Mouse (Mus musculus): ENCODE data around the gene Nvl.
A peak's percentile ranks its signal among the peaks of the same experiment; 100 is the strongest.

Nvl gene

DNA sequence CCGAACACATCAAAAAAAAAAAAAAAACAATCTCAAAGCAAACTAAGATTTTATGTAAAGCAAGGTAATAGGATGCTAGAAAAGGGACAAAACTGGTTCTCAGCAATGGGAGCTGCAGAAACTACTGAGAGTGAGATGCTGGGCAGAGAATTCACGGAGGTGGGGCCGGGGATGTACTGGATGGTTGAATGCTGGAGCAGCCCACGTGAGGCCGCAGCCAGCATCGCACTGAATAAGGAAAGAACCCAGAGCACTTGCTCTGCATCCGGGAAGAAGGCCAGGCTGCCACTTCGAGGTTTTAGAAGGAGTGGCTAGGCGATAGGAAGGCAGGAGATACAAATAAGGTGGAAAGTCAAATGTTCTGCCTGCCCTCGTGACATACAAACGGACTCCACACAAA is 74.3 kb downstream of the Nvl start:
- DNase-seq (ENCODE audit: low read depth, low spot score): no peak

DNA sequence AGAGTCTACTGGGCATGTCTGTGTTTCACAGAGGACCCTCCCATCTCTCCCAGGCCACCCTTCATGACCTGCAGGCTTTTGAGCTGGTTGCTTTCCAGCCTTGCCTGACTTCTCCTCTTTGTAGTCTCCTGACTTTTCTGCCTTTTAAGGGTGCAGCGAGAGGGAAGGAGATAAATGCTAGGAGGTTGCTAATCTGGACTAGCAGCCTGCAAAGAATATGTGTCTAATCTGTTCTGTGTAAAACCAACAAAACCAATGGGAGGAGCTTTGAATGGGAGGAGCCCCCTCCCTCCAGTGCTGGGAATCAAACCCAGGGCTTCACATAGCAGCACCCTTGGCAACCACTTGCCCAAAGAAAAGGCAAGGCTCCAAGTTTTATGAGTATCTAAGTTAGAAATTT is 75.7 kb downstream of the Nvl start:
- DNase-seq (ENCODE audit: low read depth, low spot score): no peak

DNA sequence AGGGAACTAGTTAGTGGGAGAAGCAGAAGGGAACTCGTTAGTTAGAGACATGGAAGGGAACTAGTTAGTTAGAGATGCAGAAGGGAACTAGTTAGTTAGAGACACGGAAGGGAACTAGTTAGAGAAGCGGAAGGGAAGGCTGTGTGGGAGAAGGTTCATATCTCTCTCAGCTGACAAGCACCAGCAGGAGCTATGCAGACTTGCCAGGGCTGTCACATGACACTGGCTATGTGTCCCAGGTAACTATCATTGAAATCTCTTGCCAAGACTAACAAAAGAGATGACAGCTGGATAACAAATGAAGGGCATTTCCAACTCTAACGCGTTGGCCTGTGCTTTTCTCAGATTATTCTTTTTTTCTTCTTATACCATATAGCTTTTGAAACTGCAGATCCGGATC is 79.4 kb downstream of the Nvl start:
- DNase-seq (ENCODE audit: low read depth, low spot score): no peak

DNA sequence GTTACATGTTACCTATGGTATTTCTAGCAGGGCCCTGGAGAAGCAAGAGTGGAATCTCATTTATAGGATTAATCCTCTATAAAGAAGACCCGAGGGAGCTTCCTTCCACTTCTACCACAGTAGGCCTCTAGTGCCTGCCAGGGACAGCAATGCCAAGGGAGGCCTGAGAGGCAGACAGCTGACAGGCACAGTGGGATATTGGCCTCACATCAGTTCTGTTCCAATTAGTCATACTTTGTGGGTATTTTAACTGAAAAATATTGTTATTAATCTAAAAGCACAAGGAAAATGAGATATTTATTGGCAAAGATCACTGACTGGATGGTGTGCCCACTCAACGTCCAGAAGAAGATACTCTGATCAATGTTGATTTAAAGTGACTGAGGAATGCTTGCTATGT is 80.0 kb downstream of the Nvl start:
- DNase-seq (ENCODE audit: low read depth, low spot score): no peak

DNA sequence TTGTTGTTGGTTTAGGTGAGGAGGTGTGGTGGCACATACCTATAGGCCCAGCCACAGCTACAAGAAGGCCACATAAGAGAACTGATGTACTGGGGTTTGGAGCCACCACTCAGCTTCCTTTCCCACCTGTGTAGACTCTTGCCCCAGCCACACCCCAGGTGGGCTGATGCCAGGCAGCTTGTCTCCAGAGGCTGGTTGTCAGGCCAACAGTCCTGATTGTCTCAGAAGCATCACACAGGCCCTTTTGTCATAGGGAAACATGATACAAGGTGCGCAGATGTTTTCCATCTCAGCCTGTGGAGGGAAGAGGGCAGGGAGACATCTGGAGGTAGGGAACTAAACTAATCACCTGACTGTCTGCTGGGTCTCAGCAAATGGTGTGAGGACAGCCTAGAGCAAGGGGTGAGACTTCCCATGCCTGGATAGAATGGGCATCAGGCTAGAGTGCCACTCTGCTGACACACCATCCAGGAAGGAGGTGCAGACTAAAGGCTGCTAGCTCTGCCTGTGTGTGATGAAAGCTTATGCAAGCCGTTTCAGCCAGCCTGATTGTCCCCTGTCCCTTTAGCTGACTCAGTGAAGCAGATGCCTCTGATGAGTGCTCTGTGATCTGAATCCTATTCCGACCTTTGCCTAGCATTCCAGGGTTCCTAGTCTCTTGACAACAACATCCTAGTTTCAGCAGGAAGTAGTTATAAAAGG is 82.1 kb downstream of the Nvl start:
- DNase-seq (ENCODE audit: low read depth, low spot score): no peak

DNA sequence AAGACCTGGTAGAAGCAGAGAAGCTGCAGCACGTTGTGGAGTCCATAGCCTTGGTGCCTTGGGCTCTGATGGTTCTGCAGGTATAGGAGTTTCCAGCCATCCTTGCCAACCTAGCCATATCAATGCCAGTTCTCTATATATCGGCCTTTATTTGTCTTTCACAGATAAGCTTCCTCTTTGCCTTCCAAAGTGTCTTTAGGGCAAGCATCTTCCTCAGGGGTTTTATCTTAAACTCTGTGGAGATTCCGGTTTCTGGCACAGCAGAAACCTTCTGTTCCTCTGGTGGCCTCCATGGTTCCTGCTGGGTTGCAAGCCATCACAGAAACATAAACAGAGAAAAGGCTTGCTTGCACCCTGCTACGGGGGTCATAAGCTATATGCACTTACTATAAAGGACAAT is 91.1 kb downstream of the Nvl start:
- no peak for DNase-seq (ENCODE audit: low read depth, low spot score)

DNA sequence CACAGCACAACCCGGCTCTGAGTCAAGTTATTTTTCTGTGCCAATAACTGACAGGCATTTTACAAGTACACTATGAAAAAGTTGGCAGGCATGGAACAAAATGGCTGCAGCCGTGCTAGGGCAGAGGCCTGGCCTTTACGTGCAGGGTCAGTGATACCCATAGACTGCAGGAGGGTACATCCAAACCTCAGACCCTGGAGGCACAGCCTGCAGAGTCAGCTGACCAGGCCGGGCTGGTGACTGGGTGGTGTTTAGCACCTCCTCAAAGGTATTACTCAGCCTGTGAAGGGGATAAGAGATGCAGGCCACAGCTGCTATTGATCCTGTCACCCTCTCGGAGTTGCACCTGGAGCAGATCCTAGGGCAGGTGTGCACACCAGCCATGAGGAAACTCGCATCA is 93.1 kb downstream of the Nvl start, which contains the start of gene 9130409I23Rik:
9130409I23Rik (plus strand) TSS at position 301 of the 400 bp plus-strand sequence.
- DNase-seq (ENCODE audit: low read depth, low spot score): no peak

DNA sequence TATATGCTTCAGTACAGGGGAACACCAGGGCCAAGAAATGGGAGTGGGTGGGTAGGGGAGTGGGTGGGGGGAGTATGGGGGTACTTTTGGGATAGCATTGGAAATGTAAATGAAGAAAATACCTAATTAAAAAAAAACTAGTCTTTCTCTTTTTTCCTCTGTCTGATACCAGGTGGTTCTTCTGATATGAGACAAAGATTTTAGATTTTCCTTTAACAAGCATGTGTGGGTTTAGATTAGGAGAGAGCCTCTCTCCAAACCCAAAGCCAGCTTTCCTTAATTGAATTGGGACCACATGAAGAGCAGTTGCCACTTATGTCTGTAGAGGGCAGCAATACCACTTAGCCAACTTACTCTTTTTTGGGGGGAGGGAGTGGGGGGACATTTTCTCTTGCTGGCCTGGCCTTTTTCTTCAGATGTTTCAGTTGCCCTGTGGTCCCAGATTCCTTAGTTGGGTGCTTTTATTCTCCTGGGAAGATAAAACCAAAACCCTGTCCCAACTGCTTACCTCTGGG is 94.6 kb downstream of the Nvl start:
- no peak for DNase-seq (ENCODE audit: low read depth, low spot score)

DNA sequence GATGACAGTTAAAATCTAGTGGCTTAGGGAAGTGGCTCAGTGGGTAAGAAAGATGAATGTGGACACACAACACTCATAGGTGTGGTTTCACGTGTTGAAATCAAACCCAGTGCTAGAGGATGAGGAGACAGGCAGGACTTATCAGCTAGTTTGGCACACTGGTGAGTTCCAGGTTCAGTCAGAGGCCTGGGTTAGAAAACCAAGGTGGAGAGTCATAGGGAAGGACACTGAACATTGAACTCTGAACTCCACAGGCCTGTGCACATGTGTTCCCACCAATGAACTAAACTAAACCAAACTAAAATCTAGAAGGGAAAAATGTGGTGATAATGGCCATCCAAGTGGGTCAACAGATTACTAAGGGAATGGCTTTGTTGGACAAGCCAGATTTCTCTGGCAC is 96.5 kb downstream of the Nvl start:
- DNase-seq (ENCODE audit: low read depth, low spot score): no peak

DNA sequence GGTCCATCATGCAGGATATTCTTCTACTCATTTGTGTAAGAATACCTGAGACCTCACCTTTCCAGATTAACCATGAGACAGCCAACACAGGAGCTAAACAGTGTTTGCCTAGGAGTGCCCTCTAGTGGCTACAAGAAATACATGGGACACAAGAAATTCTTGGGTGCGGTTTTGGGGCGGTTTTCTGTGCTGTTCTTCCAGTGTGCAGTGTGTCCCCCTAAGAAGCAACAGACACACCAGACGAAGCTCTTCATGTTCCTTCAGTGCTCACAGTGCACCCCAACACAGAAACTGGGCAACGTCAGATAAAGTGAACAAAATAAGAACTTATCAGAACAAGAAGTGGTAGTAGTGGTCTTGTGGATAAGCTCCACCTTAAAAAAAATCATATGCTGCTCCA is 104.4 kb downstream of the Nvl start:
- DNase-seq (ENCODE audit: low read depth, low spot score): peak; percentile 32

DNA sequence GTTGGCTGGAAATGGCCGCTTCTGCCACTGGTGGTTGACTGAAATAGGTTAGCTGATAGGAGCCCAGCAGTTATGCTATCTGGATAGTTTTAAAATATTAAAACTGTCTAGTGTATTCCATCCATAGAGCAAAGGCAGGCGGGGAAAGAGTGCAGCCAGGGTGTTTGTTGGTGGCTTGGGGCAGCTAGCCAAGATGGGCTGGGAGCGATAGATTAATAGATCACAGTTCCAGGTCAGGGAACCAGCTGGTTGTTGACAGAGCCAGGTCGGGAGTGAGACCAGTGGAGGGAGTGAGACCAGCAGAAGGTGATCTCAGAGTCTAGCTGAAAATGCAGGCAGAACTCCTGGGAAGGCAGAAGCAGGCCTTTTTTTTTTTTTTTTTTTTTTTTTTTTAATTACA is 106.4 kb downstream of the Nvl start:
- DNase-seq (ENCODE audit: low read depth, low spot score): no peak
